Mouse (Mus musculus) bone marrow macrophage, adult 2 months (primary cell): Measurements from ENCODE around the gene Fbxo36.

Experiments
- CTCF ChIP-seq: IDR thresholded peaks from 2 replicates; pipeline ENCODE4 v1.5.1; 2012; ENCODE audit warnings: low read depth, mild to moderate bottlenecking, low read length, moderate library complexity
- POLR2A ChIP-seq: IDR thresholded peaks from 2 replicates; pipeline ENCODE4 v1.6.1; 2012; ENCODE audit warnings: mild to moderate bottlenecking, low read depth, low read length, borderline replicate concordance

DNA sequence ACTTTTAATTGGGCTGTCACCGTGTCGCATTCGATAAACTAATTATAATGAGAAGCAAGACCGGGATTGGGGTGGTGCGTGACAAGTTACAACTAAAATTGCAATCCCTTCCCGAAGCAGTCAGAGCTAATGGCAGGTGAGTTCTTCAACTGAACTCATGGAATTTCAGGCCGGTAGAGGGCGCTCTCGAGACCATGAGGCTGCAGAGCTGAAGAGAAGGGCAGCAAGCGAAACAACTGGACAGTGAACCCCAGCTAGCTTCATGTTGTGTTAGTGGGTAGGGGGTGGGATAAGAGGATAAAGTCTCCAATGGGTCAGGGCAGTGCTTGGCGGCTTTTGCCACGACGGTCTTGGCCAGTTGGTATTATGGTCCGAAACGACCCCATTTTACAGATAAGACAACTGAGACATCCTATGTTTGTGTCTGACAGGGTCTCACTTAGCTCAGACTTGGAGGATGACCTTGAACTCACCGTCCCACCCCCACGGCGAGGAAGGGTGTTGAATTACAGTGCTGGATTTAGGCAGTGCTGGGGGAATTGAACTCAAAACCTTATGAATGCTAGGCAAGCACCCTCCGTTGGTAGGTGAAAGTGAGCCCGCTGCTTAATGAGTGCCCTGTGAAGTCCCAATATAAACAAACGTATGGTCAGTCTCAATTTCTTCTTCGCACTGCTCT is 94.0 kb downstream of the Fbxo36 start:
- TF ChIP-seq POLR2A (no peak), CTCF (peak; percentile 89)
